Mouse (Mus musculus) thymus, postnatal 0 days (tissue): ENCODE results near the gene Vps52. TPM values are rescaled to one million over a fixed set of nuclear protein-coding genes. Genes with fewer than 3 reads are reported as not detected.
A peak's percentile ranks its signal among the peaks of the same experiment; 100 is the strongest.
"Not testable (repeated sequence)": the region's sequence is repeated elsewhere in the genome, so short reads cannot be mapped to it uniquely, and the experiment has no call there.

Experiments
- DNase-seq: peaks from one replicate; pipeline ENCODE4 v3.0.0-alpha.2; 2015; ENCODE audit warnings: low spot score
- polyA plus RNA-seq: library from polyadenylated mRNA; unstranded; fragments of >200 nt; fragmentation: Nextera tagmentation; extraction: Ambion mirVana; gene quantifications from 2 replicates; pipeline ENCODE4 v1.2.1, GENCODE M21; 2015

Vps52 gene
- polyA plus RNA-seq, 1 experiment from 2014 or later = 46.1 TPM

DNA sequence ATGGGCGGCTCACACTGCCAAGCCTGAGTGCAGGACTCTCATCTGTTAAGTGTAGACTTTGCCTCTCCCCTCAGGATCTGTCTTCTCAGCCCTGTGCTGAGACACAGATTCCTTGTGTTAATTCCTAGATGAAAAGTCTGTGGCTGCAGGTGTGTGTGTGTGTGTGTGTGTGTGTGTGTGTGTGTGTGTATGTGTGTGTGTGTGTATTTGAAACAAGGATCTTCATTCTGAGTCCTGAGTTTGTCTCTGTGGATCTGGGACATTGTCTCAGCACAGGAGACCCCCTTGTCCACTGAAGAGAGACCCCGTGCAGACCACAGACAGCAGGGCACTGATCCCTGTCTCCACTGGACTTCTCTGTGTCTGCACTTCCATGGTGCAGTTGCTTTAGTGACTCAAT is 45.2 kb downstream of the Vps52 start:
- not testable (repeated sequence) for DNase-seq

DNA sequence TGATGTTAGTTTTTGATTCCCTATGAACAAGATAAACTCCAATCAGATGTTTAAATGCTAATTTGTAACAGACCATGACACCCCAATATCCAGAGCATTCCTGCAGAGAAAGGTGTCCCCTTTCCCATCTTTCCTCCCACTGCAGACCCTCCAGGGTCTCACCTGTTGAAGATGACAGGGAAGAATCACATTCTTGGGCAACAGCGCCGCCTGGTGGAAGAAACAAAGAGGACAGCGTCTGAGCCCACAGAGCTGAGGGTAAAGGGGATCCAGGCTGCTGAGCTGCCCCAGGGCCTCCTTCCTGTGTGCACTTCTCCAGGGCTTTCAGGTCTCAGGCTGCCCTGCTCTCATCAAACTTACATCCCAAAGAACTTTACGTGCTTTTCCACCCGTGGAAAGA is 47.8 kb downstream of the Vps52 start:
- peak; percentile 67 for DNase-seq

DNA sequence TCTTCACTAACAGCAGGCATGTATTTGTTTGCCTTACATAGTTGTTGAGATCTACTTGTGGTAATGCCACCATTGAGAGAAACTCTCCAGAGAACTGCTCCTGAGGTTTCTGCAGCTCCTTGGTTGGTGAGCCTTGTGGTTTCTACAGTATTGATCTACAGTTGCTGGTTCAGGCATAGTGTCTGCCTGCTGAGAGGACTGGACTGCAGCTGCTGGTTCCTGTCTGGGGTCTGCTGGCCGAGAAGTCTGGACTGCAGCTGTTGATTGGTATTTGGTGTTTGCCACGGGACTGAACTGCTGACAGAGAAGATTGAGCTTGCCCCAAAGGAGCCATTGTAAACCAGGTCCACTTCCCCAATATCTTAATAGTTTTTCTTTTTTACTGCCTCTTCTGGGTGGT is 51.0 kb downstream of the Vps52 start:
- no peak for DNase-seq

DNA sequence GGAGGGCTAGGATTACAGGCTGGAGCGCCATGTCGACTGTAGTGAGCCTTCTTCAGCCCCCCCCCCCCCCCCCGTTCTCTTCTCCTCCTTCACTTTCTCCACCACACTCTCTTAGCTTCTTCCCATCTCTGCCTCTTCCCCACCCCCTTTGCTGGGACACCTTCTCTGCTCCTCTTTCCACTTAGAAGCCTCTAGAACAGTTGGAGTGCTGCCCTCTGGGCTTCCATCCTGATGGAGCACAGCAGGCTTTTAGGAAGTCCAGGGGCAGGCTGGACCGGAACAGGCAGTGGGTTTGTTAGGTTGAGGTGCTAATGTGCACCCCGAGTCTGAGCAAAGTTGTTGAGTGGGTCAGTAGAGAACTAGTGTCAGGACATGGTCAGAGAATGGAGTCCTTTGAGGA is 54.5 kb downstream of the Vps52 start:
- DNase-seq = no peak

DNA sequence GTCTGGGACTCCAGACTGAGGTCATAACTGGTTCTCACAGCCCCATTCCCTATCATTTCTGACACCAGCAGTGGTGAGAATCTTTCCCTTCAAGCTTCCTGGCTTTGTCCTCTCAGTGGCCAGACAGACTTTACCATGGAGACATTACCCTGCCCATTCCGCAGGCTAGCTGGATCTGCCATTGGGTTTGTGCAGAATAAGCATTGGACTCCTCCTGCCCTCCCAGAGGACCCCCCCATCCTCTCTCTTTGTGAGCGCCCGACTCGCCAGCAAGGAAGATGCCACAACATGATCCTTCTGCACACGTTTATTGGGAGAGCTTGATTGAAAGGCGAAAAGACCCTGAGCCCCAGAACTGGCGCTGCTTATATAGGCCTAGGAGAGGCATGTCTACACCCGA is 57.8 kb downstream of the Vps52 start:
- no peak for DNase-seq

Other genes starting within 250 kb of the Vps52 start
- gene March2, start 237.1 kb upstream of the Vps52 start, polyA plus RNA-seq = 83.3 and 90.7 TPM in 2 replicates
- gene Rab11b, start 195.3 kb upstream of the Vps52 start, polyA plus RNA-seq = 214 and 227 TPM in 2 replicates
- 28.7 and 36.7 TPM in 2 replicates for gene Angptl4, start 174.0 kb upstream of the Vps52 start, polyA plus RNA-seq
- 19.1 and 22.0 TPM in 2 replicates for gene Kank3, start 145.3 kb upstream of the Vps52 start, polyA plus RNA-seq
- gene Rps28, start 131.2 kb upstream of the Vps52 start, polyA plus RNA-seq = 1,516 and 1,544 TPM in 2 replicates
- 464 TPM in 2 replicates for gene Ndufa7, start 131.2 kb upstream of the Vps52 start, polyA plus RNA-seq
- gene Cd320, start 112.7 kb upstream of the Vps52 start, polyA plus RNA-seq = 35.1 and 35.2 TPM in 2 replicates
- not detected in 2 replicates for gene Gm7029, start 82.0 kb upstream of the Vps52 start, polyA plus RNA-seq
- 5.9 and 6.8 TPM in 2 replicates for gene Kifc1, start 65.2 kb upstream of the Vps52 start, polyA plus RNA-seq
- gene Platr17, start 50.7 kb upstream of the Vps52 start, polyA plus RNA-seq = 1.6 and 1.9 TPM in 2 replicates
- 62.9 and 67.8 TPM in 2 replicates for gene Daxx, start 46.4 kb upstream of the Vps52 start, polyA plus RNA-seq
- gene Tapbp, start 39.9 kb upstream of the Vps52 start, polyA plus RNA-seq = 131 and 140 TPM in 2 replicates
- 13.8 and 14.9 TPM in 2 replicates for gene Zbtb22, start 39.9 kb upstream of the Vps52 start, polyA plus RNA-seq
- 37.5 and 42.3 TPM in 2 replicates for gene Rgl2, start 26.3 kb upstream of the Vps52 start, polyA plus RNA-seq
- gene Pfdn6, start 15.5 kb upstream of the Vps52 start, polyA plus RNA-seq = 218 and 225 TPM in 2 replicates
- gene Wdr46, start 15.2 kb upstream of the Vps52 start, polyA plus RNA-seq = 20.6 and 25.5 TPM in 2 replicates
- gene B3galt4, start 4.3 kb upstream of the Vps52 start, polyA plus RNA-seq = 13.3 and 15.8 TPM in 2 replicates
- 2,265 and 2,338 TPM in 2 replicates for gene Rps18, start 189 bp downstream of the Vps52 start, polyA plus RNA-seq
- gene H2-K1, start 44.5 kb downstream of the Vps52 start, polyA plus RNA-seq = 528 and 569 TPM in 2 replicates
- 14.5 and 20.9 TPM in 2 replicates for gene Ring1, start 68.9 kb downstream of the Vps52 start, polyA plus RNA-seq
- gene H2-Ke6, start 72.2 kb downstream of the Vps52 start, polyA plus RNA-seq = 77.4 and 82.2 TPM in 2 replicates
- gene Slc39a7, start 75.9 kb downstream of the Vps52 start, polyA plus RNA-seq = 90.5 and 96.5 TPM in 2 replicates
- gene Rxrb, start 76.0 kb downstream of the Vps52 start, polyA plus RNA-seq = 47.1 and 48.9 TPM in 2 replicates
- 1.1 and 1.5 TPM in 2 replicates for gene Col11a2, start 83.6 kb downstream of the Vps52 start, polyA plus RNA-seq
- 55.0 and 57.1 TPM in 2 replicates for gene H2-Oa, start 136.5 kb downstream of the Vps52 start, polyA plus RNA-seq
- 113 and 114 TPM in 2 replicates for gene H2-DMa, start 163.7 kb downstream of the Vps52 start, polyA plus RNA-seq
- 98.3 and 107 TPM in 2 replicates for gene Brd2, start 166.8 kb downstream of the Vps52 start, polyA plus RNA-seq
- gene H2-DMb2, start 187.5 kb downstream of the Vps52 start, polyA plus RNA-seq = 57.8 and 62.9 TPM in 2 replicates
- 39.8 and 42.2 TPM in 2 replicates for gene H2-DMb1, start 197.3 kb downstream of the Vps52 start, polyA plus RNA-seq
- 81.6 and 87.3 TPM in 2 replicates for gene Tap1, start 231.7 kb downstream of the Vps52 start, polyA plus RNA-seq
- 251 and 261 TPM in 2 replicates for gene Psmb9, start 232.0 kb downstream of the Vps52 start, polyA plus RNA-seq
- 875 and 899 TPM in 2 replicates for gene Psmb8, start 241.9 kb downstream of the Vps52 start, polyA plus RNA-seq
- 140 and 153 TPM in 2 replicates for gene Tap2, start 247.7 kb downstream of the Vps52 start, polyA plus RNA-seq